Mouse (Mus musculus) intestine, embryonic 15.5 days (tissue): ENCODE data around the gene Psmb6. TPM values are rescaled to one million over a fixed set of nuclear protein-coding genes. Genes with fewer than 3 reads are reported as not detected.

Experiments used
- ATAC-seq: fragments of 200-750 bp; cut with Nextera tagmentation; 2 replicates; pipeline ENCODE4 v1.8.0; 2017; ENCODE audit warnings: moderate TSS enrichment, moderate library complexity
- H3K27ac ChIP-seq: fragments of 300-500 bp; sonication (generic); 2 replicates; pipeline ENCODE4 v1.5.1; 2015; ENCODE audit warnings: mild to moderate bottlenecking, inconsistent platforms
- H3K27me3 ChIP-seq: fragments of 300-500 bp; sonication (generic); replicated peaks from 2 replicates; pipeline ENCODE4 v1.6.1; 2015; ENCODE audit warnings: inconsistent platforms
- H3K36me3 ChIP-seq: fragments of 300-500 bp; sonication (generic); 2 replicates; pipeline ENCODE4 v1.6.1; 2015; ENCODE audit warnings: inconsistent platforms
- H3K4me1 ChIP-seq: fragments of 300-500 bp; sonication (generic); replicated peaks from 2 replicates; pipeline ENCODE4 v1.6.1; 2015; ENCODE audit warnings: inconsistent platforms
- H3K4me2 ChIP-seq: fragments of 300-500 bp; sonication (generic); replicated peaks from 2 replicates; pipeline ENCODE4 v1.6.1; 2015; ENCODE audit warnings: mild to moderate bottlenecking, inconsistent platforms
- H3K4me3 ChIP-seq: fragments of 300-500 bp; sonication (generic); replicated peaks from 2 replicates; pipeline ENCODE4 v1.5.1; 2015; ENCODE audit warnings: inconsistent platforms
- H3K9ac ChIP-seq: fragments of 300-500 bp; sonication (generic); 2 replicates; pipeline ENCODE4 v1.6.1; 2015; ENCODE audit warnings: inconsistent platforms
- H3K9me3 ChIP-seq: fragments of 300-500 bp; sonication (generic); 2 replicates; pipeline ENCODE4 v1.6.1; 2016; ENCODE audit warnings: inconsistent platforms
- WGBS: fragments of 180-500 bp; shearing (Covaris S2); methylation state at CpG from one replicate; pipeline ENCODE4 v1.1.7; 2015; 5-methylcytosine and 5-hydroxymethylcytosine counted together
- polyA plus RNA-seq: library from polyadenylated mRNA; unstranded; fragments of >200 nt; fragmentation: Nextera tagmentation; extraction: Ambion mirVana; gene quantifications from 2 replicates; pipeline ENCODE4 v1.2.1, GENCODE M21; 2015

Psmb6 gene
- 646 and 704 TPM in 2 replicates for polyA plus RNA-seq

- WGBS = under 1% methylated on average over 24 of the region's 26 CpGs
- Histone ChIP-seq H3K27me3 (no peaks in the 10 kb centered on the region), H3K9me3 (no peaks in the 10 kb centered on the region), H3K4me3 (peak within 1 kb of the TSS; percentile 67), H3K36me3 (peaks cover 15% of the 10 kb centered on the region), H3K4me2 (peak within 1 kb of the TSS; percentile 76), H3K9ac (peak within 1 kb of the TSS; percentile 64), H3K4me1 (peaks cover 14% of the 10 kb centered on the region), H3K27ac (peak within 1 kb of the TSS; percentile 36; the same call in 1 of the 2 replicates)
- peak; percentile 94 for ATAC-seq
Measured at GRCm38 (mm10) chr11:70525184-70525678, at the start of gene Psmb6. TSS of gene Psmb6 (plus strand) at chr11:70525367.

- Histone ChIP-seq H3K9ac (no peak overlapping the region), H3K4me3 (no peak overlapping the region), H3K4me2 (no peak overlapping the region), H3K9me3 (no peaks in the 10 kb centered on the region), H3K27ac (no peak overlapping the region), H3K4me1 (no peaks in the 10 kb centered on the region), H3K36me3 (no peaks in the 10 kb centered on the region), H3K27me3 (no peaks in the 10 kb centered on the region)
- ATAC-seq = no peak
- WGBS = 60% methylated on average over 2 of the region's 2 CpGs
Measured at GRCm38 (mm10) chr11:70485498-70485897, 39.7 kb upstream of the Psmb6 start.

- H3K27ac ChIP-seq = no peak overlapping the region
- no peaks in the 10 kb centered on the region for H3K27me3 ChIP-seq
- no peaks in the 10 kb centered on the region for H3K9me3 ChIP-seq
- H3K4me2 ChIP-seq = no peak overlapping the region
- H3K4me1 ChIP-seq = no peaks in the 10 kb centered on the region
- H3K4me3 ChIP-seq = no peak overlapping the region
- no peak for ATAC-seq
- no peaks in the 10 kb centered on the region for H3K36me3 ChIP-seq
- no peak overlapping the region for H3K9ac ChIP-seq
- 38% methylated on average over 4 of the region's 4 CpGs for WGBS
Measured at GRCm38 (mm10) chr11:70487816-70488215, 37.4 kb upstream of the Psmb6 start.

GRCm38 (mm10) chr11:70489138-70489537 is 36.0 kb upstream of the Psmb6 start:
- 79% methylated on average over 3 of the region's 3 CpGs for WGBS
- no peak overlapping the region for H3K9ac ChIP-seq

GRCm38 (mm10) chr11:70489684-70490083 is 35.5 kb upstream of the Psmb6 start:
- no peak overlapping the region for H3K9ac ChIP-seq
- H3K27me3 ChIP-seq = no peaks in the 10 kb centered on the region
- no peak overlapping the region for H3K4me3 ChIP-seq
- ATAC-seq = no peak
- H3K9me3 ChIP-seq = no peaks in the 10 kb centered on the region
- WGBS = 84% methylated on average over 6 of the region's 6 CpGs
- H3K4me1 ChIP-seq = no peaks in the 10 kb centered on the region
- no peak overlapping the region for H3K4me2 ChIP-seq
- no peaks in the 10 kb centered on the region for H3K36me3 ChIP-seq
- no peak overlapping the region for H3K27ac ChIP-seq

More at GRCm38 (mm10) chr11:70489138-70489537, 36.0 kb upstream of the Psmb6 start:
- no peaks in the 10 kb centered on the region for H3K4me1 ChIP-seq
- H3K27ac ChIP-seq = no peak overlapping the region
- H3K27me3 ChIP-seq = no peaks in the 10 kb centered on the region
- no peak overlapping the region for H3K4me2 ChIP-seq
- H3K36me3 ChIP-seq = no peaks in the 10 kb centered on the region
- no peaks in the 10 kb centered on the region for H3K9me3 ChIP-seq
- no peak overlapping the region for H3K4me3 ChIP-seq
- ATAC-seq = no peak

GRCm38 (mm10) chr11:70499566-70500475 is 25.3 kb upstream of the Psmb6 start:
- Histone ChIP-seq H3K36me3 (no peaks in the 10 kb centered on the region), H3K4me2 (0 out of 2 replicates have a peak overlapping the region, but pooled peaks have one; percentile 3), H3K9ac (no peak overlapping the region), H3K4me1 (no peaks in the 10 kb centered on the region), H3K27me3 (no peaks in the 10 kb centered on the region), H3K9me3 (no peaks in the 10 kb centered on the region), H3K27ac (0 out of 2 replicates have a peak overlapping the region, but pooled peaks have one; percentile 10), H3K4me3 (no peak overlapping the region)
- WGBS = 63% methylated on average over 14 of the region's 14 CpGs
- peak; percentile 27 for ATAC-seq

- H3K27ac ChIP-seq = 0 out of 2 replicates have a peak overlapping the region, but pooled peaks have one; percentile 36
- no peaks in the 10 kb centered on the region for H3K36me3 ChIP-seq
- no peak overlapping the region for H3K9ac ChIP-seq
- H3K27me3 ChIP-seq = no peaks in the 10 kb centered on the region
- 0 out of 2 replicates have a peak overlapping the region, but pooled peaks have one; percentile 3 for H3K4me2 ChIP-seq
- WGBS = 58% methylated on average over 1 of the region's 1 CpGs
- no peak overlapping the region for H3K4me3 ChIP-seq
- peak; percentile 56 for ATAC-seq
- no peaks in the 10 kb centered on the region for H3K4me1 ChIP-seq
- H3K9me3 ChIP-seq = no peaks in the 10 kb centered on the region
Measured at GRCm38 (mm10) chr11:70500476-70500812, 24.7 kb upstream of the Psmb6 start.

GRCm38 (mm10) chr11:70502018-70502417 is 23.1 kb upstream of the Psmb6 start:
- no peak for ATAC-seq
- Histone ChIP-seq H3K4me2 (no peak overlapping the region), H3K4me3 (no peak overlapping the region), H3K36me3 (no peaks in the 10 kb centered on the region), H3K27ac (no peak overlapping the region), H3K27me3 (no peaks in the 10 kb centered on the region), H3K4me1 (no peaks in the 10 kb centered on the region), H3K9ac (no peak overlapping the region), H3K9me3 (no peaks in the 10 kb centered on the region)
- 50% methylated on average over 3 of the region's 3 CpGs for WGBS

GRCm38 (mm10) chr11:70504970-70505369 is 20.2 kb upstream of the Psmb6 start, which contains the start of gene Tm4sf5:
TSS of gene Tm4sf5 (plus strand) at chr11:70505244.
- Histone ChIP-seq H3K27ac (peak within 1 kb of the TSS; percentile 85), H3K4me3 (peak within 1 kb of the TSS; percentile 40), H3K9ac (peak within 1 kb of the TSS; percentile 51), H3K9me3 (no peaks in the 10 kb centered on the region), H3K4me1 (peaks cover 5% of the 10 kb centered on the region; the same call in 1 of the 2 replicates), H3K36me3 (no peaks in the 10 kb centered on the region), H3K27me3 (no peaks in the 10 kb centered on the region), H3K4me2 (peak within 1 kb of the TSS; percentile 50)
- 49% methylated on average over 9 of the region's 9 CpGs for WGBS
- peak; percentile 90 for ATAC-seq

- no peaks in the 10 kb centered on the region for H3K36me3 ChIP-seq
- 19% methylated on average over 4 of the region's 4 CpGs for WGBS
- H3K27ac ChIP-seq = no peak overlapping the region
- H3K4me2 ChIP-seq = peak overlapping the region; percentile 50
- H3K27me3 ChIP-seq = no peaks in the 10 kb centered on the region
- H3K9ac ChIP-seq = no peak overlapping the region
- 0 out of 2 replicates have a peak overlapping the region, but pooled peaks have one; percentile 40 for H3K4me3 ChIP-seq
- H3K4me1 ChIP-seq = peaks cover 5% of the 10 kb centered on the region; the same call in 1 of the 2 replicates
- ATAC-seq = peak; percentile 35; the same call in 1 of the 2 replicates
- no peaks in the 10 kb centered on the region for H3K9me3 ChIP-seq
Measured at GRCm38 (mm10) chr11:70506385-70506784, 18.8 kb upstream of the Psmb6 start.

- H3K27ac ChIP-seq = no peak overlapping the region
- 73% methylated on average over 7 of the region's 7 CpGs for WGBS
- H3K9ac ChIP-seq = no peak overlapping the region
- H3K4me3 ChIP-seq = no peak overlapping the region
- peaks cover 5% of the 10 kb centered on the region; the same call in 1 of the 2 replicates for H3K4me1 ChIP-seq
- no peak overlapping the region for H3K4me2 ChIP-seq
- H3K36me3 ChIP-seq = no peaks in the 10 kb centered on the region
- ATAC-seq = no peak
- H3K9me3 ChIP-seq = no peaks in the 10 kb centered on the region
- no peaks in the 10 kb centered on the region for H3K27me3 ChIP-seq
Measured at GRCm38 (mm10) chr11:70506962-70507515, 18.1 kb upstream of the Psmb6 start.
